Mouse (Mus musculus) liver, embryonic 11.5 days (tissue): ENCODE results near the gene Mitd1. TPM values are rescaled to one million over a fixed set of nuclear protein-coding genes. Genes with fewer than 3 reads are reported as not detected.
A peak's percentile ranks its signal among the peaks of the same experiment; 100 is the strongest.

Experiments used
- ATAC-seq: fragments of 200-750 bp; cut with Nextera tagmentation; replicated peaks from 2 replicates; pipeline ENCODE4 v1.8.0; 2017; ENCODE audit warnings: moderate number of reproducible peaks, mild to moderate bottlenecking, moderate TSS enrichment, moderate library complexity; ENCODE audit not compliant: low FRiP score
- DNase-seq: peaks from one replicate; pipeline ENCODE4 v3.0.0-alpha.2; 2017; ENCODE audit warnings: low spot score
- H3K27ac ChIP-seq: fragments of 300-500 bp; sonication (generic); 2 replicates; pipeline ENCODE4 v1.5.1; 2014; ENCODE audit warnings: mild to moderate bottlenecking, low read depth, low read length, control low read depth
- H3K27me3 ChIP-seq: fragments of 300-500 bp; sonication (generic); replicated peaks from 2 replicates; pipeline ENCODE4 v1.6.1; 2014; ENCODE audit warnings: low read length, mixed read lengths; ENCODE audit not compliant: control insufficient read depth, insufficient read depth
- H3K36me3 ChIP-seq: fragments of 300-500 bp; sonication (generic); 2 replicates; pipeline ENCODE4 v1.6.1; 2014; ENCODE audit warnings: mild to moderate bottlenecking, low read length, moderate library complexity, mixed read lengths; ENCODE audit not compliant: control insufficient read depth, insufficient read depth
- H3K4me1 ChIP-seq: fragments of 300-500 bp; sonication (generic); replicated peaks from 2 replicates; pipeline ENCODE4 v1.6.1; 2014; ENCODE audit warnings: low read length, mixed read lengths; ENCODE audit not compliant: control insufficient read depth, insufficient read depth
- H3K4me2 ChIP-seq: fragments of 300-500 bp; sonication (generic); 2 replicates; pipeline ENCODE4 v1.6.1; 2014; ENCODE audit warnings: mild to moderate bottlenecking, control low read depth, moderate library complexity
- H3K4me3 ChIP-seq: fragments of 300-500 bp; sonication (generic); 2 replicates; pipeline ENCODE4 v1.5.1; 2014; ENCODE audit warnings: low read depth, low read length, control low read depth
- H3K9ac ChIP-seq: fragments of 300-500 bp; sonication (generic); 2 replicates; pipeline ENCODE4 v1.6.1; 2014; ENCODE audit warnings: low read depth, low read length, control low read depth
- H3K9me3 ChIP-seq: fragments of 300-500 bp; sonication (generic); 2 replicates; pipeline ENCODE4 v1.6.1; 2016; ENCODE audit warnings: low read length, inconsistent platforms, mixed read lengths; ENCODE audit not compliant: control insufficient read depth
- WGBS: fragments of 180-500 bp; shearing (Covaris S2); extraction: QIAGEN DNeasy Blood & Tissue Kit; methylation state at CpG from one replicate; pipeline ENCODE4 v1.1.7; 2014; 5-methylcytosine and 5-hydroxymethylcytosine counted together
- polyA plus RNA-seq: library from polyadenylated mRNA; unstranded; fragments of >200 nt; fragmentation: Nextera tagmentation; extraction: Ambion mirVana; gene quantifications from 2 replicates; pipeline ENCODE4 v1.2.1, GENCODE M21; 2014

Mitd1 gene
- polyA plus RNA-seq, 1 experiment from 2014 or later: 37.7 TPM

DNA sequence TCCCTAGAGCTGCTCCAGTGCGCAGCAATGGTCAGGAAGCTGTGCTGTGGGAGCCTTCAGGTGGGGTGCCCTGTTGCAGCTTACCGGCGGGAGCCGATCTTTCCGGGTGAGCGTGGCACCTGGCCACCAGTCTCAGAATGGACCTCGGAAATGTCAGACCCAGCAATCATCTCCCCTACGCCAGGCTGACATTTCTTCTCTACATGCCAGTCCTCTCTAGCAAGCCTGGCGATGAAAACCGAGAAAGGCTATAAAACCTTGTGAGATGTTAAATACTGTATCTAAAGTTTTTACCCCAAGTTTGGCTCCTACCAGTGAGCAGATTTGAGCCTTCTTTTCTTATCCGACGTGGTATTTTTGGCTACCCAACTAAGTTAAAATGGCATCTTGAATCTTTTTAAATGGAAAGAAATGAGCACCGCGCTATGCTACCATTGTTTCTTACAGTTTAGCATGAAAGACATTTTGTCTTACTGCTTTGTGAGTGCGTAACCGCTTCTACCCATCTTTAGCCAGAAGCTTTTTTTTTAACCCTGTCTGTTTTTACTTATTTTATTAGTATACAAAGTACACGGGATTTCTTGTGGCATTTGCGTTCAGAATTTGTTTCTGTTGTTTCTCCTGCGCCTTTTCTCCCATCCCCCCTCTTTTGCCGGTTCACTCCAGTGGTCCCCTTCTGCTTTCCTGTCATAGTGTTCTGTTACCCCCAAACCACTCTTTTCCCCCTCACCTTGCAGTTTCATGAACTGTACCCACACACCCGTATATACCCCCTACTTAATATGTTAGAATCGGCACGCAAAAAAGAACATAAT, 24.6 kb downstream of the Mitd1 start:
- no peak for ATAC-seq
- DNase-seq: no peak
- WGBS: 10% methylated on average over 23 of the region's 23 CpGs
- 0 out of 2 replicates have a peak, but pooled peaks cover 2% of the 10 kb centered on the region for H3K27me3 ChIP-seq
- peak overlapping the region; percentile 79 for H3K4me2 ChIP-seq
- no peaks in the 10 kb centered on the region for H3K9me3 ChIP-seq
- H3K36me3 ChIP-seq: no peaks in the 10 kb centered on the region
- H3K4me1 ChIP-seq: no peaks in the 10 kb centered on the region
- peak overlapping the region; percentile 71 for H3K4me3 ChIP-seq
- H3K27ac ChIP-seq: peak overlapping the region; percentile 66
- peak overlapping the region; percentile 78 for H3K9ac ChIP-seq

- Histone ChIP-seq H3K4me1 (no peaks in the 10 kb centered on the region), H3K27me3 (0 out of 2 replicates have a peak, but pooled peaks cover 2% of the 10 kb centered on the region), H3K4me2 (peak overlapping the region; percentile 84), H3K9ac (peak overlapping the region; percentile 78), H3K9me3 (no peaks in the 10 kb centered on the region), H3K36me3 (no peaks in the 10 kb centered on the region), H3K27ac (peak overlapping the region; percentile 66), H3K4me3 (peak overlapping the region; percentile 71)
- WGBS: under 1% methylated on average over 86 of the region's 90 CpGs
- DNase-seq: peak; percentile 98
- ATAC-seq: peak; percentile 98
These were observed 25.5 kb downstream of the Mitd1 start for GRCm38 (mm10) chr1:37864511-37865400.

- no peaks in the 10 kb centered on the region for H3K4me1 ChIP-seq
- 46% methylated on average over 2 of the region's 2 CpGs for WGBS
- no peak for ATAC-seq
- no peaks in the 10 kb centered on the region for H3K36me3 ChIP-seq
- no peaks in the 10 kb centered on the region for H3K9me3 ChIP-seq
- DNase-seq: no peak
- no peak overlapping the region for H3K27ac ChIP-seq
- H3K27me3 ChIP-seq: no peaks in the 10 kb centered on the region
- no peak overlapping the region for H3K4me3 ChIP-seq
- no peak overlapping the region for H3K9ac ChIP-seq
- H3K4me2 ChIP-seq: no peak overlapping the region
These were observed 39.5 kb downstream of the Mitd1 start for GRCm38 (mm10) chr1:37850696-37851095.

DNA sequence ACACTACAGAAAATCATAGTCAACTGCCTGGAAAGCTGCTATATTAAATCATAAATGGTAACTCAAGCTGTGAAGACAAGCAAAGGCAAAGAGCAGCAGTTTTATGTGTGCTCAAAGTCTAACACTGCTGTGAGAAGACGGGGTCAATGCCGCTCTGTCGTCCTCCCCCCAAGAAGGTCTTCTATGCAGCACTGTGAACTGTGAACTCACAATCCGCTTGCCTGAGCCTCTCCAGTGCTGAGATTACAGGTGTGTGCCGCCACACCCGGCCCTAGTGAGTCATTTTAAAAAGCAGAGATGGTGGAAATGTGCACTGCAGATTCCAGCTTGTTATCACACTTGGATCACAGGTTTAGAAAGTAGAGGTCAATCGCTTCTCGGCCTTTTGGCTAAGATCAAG, 43.3 kb downstream of the Mitd1 start:
- Histone ChIP-seq H3K27me3 (no peaks in the 10 kb centered on the region), H3K9me3 (no peaks in the 10 kb centered on the region), H3K27ac (no peak overlapping the region), H3K4me1 (no peaks in the 10 kb centered on the region), H3K4me3 (no peak overlapping the region), H3K9ac (no peak overlapping the region), H3K4me2 (no peak overlapping the region), H3K36me3 (no peaks in the 10 kb centered on the region)
- WGBS: 79% methylated on average over 8 of the region's 8 CpGs
- ATAC-seq: no peak
- no peak for DNase-seq

DNA sequence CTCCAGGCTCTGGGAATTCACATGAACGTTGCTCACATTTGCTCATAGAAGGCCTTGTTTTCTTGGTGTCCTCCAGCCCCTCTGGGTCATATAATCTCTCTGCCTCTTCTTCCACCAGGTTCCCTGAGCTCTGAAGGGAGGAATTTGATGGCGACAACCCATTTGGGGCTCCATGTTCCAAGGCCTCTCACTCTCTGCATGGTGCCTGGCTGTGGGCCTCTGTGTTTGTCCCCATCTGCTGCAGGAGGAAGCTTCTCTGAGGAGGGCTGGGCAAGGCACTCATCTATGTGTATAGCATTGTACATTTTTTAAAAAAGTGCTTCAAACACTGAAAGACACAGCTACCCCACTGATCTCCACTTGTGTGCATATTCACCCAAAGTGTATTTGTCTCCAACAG, 58.5 kb downstream of the Mitd1 start:
- Histone ChIP-seq H3K4me2 (no peak overlapping the region), H3K27ac (no peak overlapping the region), H3K9ac (no peak overlapping the region), H3K4me1 (no peaks in the 10 kb centered on the region), H3K27me3 (no peaks in the 10 kb centered on the region), H3K36me3 (no peaks in the 10 kb centered on the region), H3K9me3 (no peaks in the 10 kb centered on the region), H3K4me3 (no peak overlapping the region)
- ATAC-seq (no peak), DNase-seq (no peak)
- 53% methylated on average over 2 of the region's 2 CpGs for WGBS

Other genes with a start within 250 kb of the Mitd1 start
- 0.58 and 0.69 TPM in 2 replicates for gene 2010300C02Rik, start 170.3 kb downstream of the Mitd1 start, polyA plus RNA-seq
- 2.9 and 3.3 TPM in 2 replicates for gene Tsga10, start 24.0 kb downstream of the Mitd1 start, polyA plus RNA-seq
- gene Lipt1, start 18.7 kb downstream of the Mitd1 start, polyA plus RNA-seq: 9.6 and 11.3 TPM in 2 replicates
- 288 and 300 TPM in 2 replicates for gene Mrpl30, start 66 bp upstream of the Mitd1 start, polyA plus RNA-seq
- not detected in 2 replicates for gene Lyg2, start 26.1 kb upstream of the Mitd1 start, polyA plus RNA-seq
- gene Lyg1, start 67.3 kb upstream of the Mitd1 start, polyA plus RNA-seq: not detected in 2 replicates
- gene Txndc9, start 107.5 kb upstream of the Mitd1 start, polyA plus RNA-seq: 105 and 110 TPM in 2 replicates
- gene Eif5b, start 107.6 kb upstream of the Mitd1 start, polyA plus RNA-seq: 35.0 and 40.1 TPM in 2 replicates
- 31.2 and 32.2 TPM in 2 replicates for gene Rev1, start 239.4 kb upstream of the Mitd1 start, polyA plus RNA-seq